Mouse (Mus musculus): Measurements from ENCODE around the gene A4gnt.

Gene A4gnt

GRCm38 (mm10) chr9:99636776-99637175, 24.5 kb downstream of the A4gnt start:
- DNase-seq (ENCODE audit: low spot score): no peak

GRCm38 (mm10) chr9:99637227-99637626, 24.9 kb downstream of the A4gnt start:
- no peak for DNase-seq (ENCODE audit: low spot score)

- DNase-seq (ENCODE audit: low spot score): no peak
These were observed 25.4 kb downstream of the A4gnt start for GRCm38 (mm10) chr9:99637736-99638135.

GRCm38 (mm10) chr9:99639957-99640356, 27.7 kb downstream of the A4gnt start:
- no peak for DNase-seq (ENCODE audit: low spot score)

GRCm38 (mm10) chr9:99645416-99645815, 33.1 kb downstream of the A4gnt start:
- no peak for DNase-seq (ENCODE audit: low spot score)

- DNase-seq (ENCODE audit: low spot score): no peak
These were observed 33.8 kb downstream of the A4gnt start for GRCm38 (mm10) chr9:99646102-99646501.

GRCm38 (mm10) chr9:99660756-99661155, 48.5 kb downstream of the A4gnt start:
- DNase-seq (ENCODE audit: low spot score): no peak

- no peak for DNase-seq (ENCODE audit: low spot score)
These were observed 49.4 kb downstream of the A4gnt start for GRCm38 (mm10) chr9:99661606-99662166.

GRCm38 (mm10) chr9:99662406-99662805, 50.1 kb downstream of the A4gnt start:
- DNase-seq (ENCODE audit: low spot score): peak; percentile 17

GRCm38 (mm10) chr9:99662887-99663286, 50.6 kb downstream of the A4gnt start:
- no peak for DNase-seq (ENCODE audit: low spot score)

- no peak for DNase-seq (ENCODE audit: low spot score)
These were observed 55.3 kb downstream of the A4gnt start for GRCm38 (mm10) chr9:99667596-99667995.

- DNase-seq (ENCODE audit: low spot score): no peak
These were observed 59.3 kb downstream of the A4gnt start for GRCm38 (mm10) chr9:99671603-99672002.
